Mouse (Mus musculus) brain, embryonic 14.5 days (tissue): Measurements from ENCODE around the gene Agrp.

ENCODE experiments used
- CTCF ChIP-seq: fragments of 200-500 bp; IDR thresholded peaks from 2 replicates; pipeline ENCODE4 v1.5.1; 2012; ENCODE audit warnings: inconsistent platforms, mild to moderate bottlenecking, moderate library complexity, borderline replicate concordance; ENCODE audit not compliant: insufficient read depth, insufficient read length; ENCODE audit errors: extremely low read depth
- POLR2A ChIP-seq: fragments of 200-500 bp; IDR thresholded peaks from 2 replicates; pipeline ENCODE4 v1.6.1; 2012; ENCODE audit warnings: mild to moderate bottlenecking, inconsistent platforms, borderline replicate concordance; ENCODE audit not compliant: poor library complexity, insufficient read depth, insufficient read length, severe bottlenecking; ENCODE audit errors: extremely low read depth

- TF ChIP-seq CTCF (no peak), POLR2A (no peak)
These were observed 116.7 kb downstream of the Agrp start for GRCm38 (mm10) chr8:105520521-105520920.
